Mouse (Mus musculus): ENCODE measurements at regions not wholly inside any gene's neighbourhood (a gene's known extent, or its start where the extent isn't known, plus 50 kb on each side); places are given as distances from the start of the nearest gene placed in this dataset.

DNA sequence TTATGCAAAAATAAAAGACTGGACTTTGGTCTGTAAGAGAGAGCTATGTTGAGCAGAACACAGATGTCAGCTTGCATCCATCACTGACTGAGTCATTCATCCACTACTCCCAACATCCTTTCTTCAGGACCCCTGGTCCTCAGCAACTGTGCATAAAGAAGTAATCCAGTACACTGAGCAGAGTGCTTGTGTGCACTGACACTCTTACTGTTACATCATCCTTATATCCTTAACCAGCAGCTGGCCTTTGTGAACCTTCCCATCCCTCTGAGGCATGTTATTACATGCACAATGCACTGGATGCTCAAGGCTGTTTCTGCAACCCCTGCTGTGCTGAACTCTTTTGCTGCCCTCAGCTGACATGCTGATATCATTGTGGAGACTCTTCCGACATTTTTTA is 144.2 kb upstream of the Fam92a start:
- TF ChIP-seq CTCF (IDR thresholded peaks at IDR 0.05; ENCODE audit: low read depth) = no peak
- Histone ChIP-seq H3K36me3 (ENCODE audit: insufficient read depth, low read length) (no peaks in the 10 kb centered on the region), H3K4me2 (ENCODE audit: low read length) (no peak overlapping the region), H3K4me3 (replicated peaks; ENCODE audit: low read depth, low read length) (no peak overlapping the region), H3K27ac (no peak overlapping the region), H3K9me3 (replicated peaks; ENCODE audit: low read length) (no peaks in the 10 kb centered on the region), H3K9ac (ENCODE audit: low read depth, low read length) (no peak overlapping the region), H3K27me3 (ENCODE audit: insufficient read depth, low read length) (no peaks in the 10 kb centered on the region), H3K4me1 (replicated peaks; ENCODE audit: insufficient read depth, low read length) (no peaks in the 10 kb centered on the region)
- ATAC-seq (replicated peaks; ENCODE audit: low FRiP score, low read depth) = no peak
- 95% methylated on average over 1 of the region's 1 CpGs for WGBS
- DNase-seq (ENCODE audit: low spot score) = no peak

DNA sequence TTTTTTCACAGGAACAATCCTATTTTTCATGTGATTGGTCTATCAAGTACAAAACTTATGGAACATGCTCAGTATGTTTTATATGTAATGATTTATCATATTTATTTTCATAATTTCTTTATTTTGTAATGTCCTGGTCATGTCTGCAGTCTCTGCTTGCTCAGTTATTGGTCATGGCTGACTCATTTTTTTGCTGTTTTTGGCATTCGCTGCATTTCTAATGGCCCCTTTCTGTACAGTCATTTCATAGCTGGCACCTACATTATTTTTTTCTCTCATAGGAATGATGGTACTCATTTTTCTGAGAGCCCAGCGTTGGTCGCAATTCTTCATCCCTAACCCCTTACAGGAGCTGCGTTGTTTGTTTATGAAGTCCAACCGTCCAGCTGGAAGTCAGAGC is 136.5 kb upstream of the Fam92a start:
- Histone ChIP-seq H3K4me2 (ENCODE audit: low read length) (no peak overlapping the region), H3K9me3 (replicated peaks; ENCODE audit: low read length) (no peaks in the 10 kb centered on the region), H3K9ac (ENCODE audit: low read depth, low read length) (no peak overlapping the region), H3K4me1 (replicated peaks; ENCODE audit: insufficient read depth, low read length) (no peaks in the 10 kb centered on the region), H3K27me3 (ENCODE audit: insufficient read depth, low read length) (no peaks in the 10 kb centered on the region), H3K27ac (no peak overlapping the region), H3K4me3 (replicated peaks; ENCODE audit: low read depth, low read length) (no peak overlapping the region), H3K36me3 (ENCODE audit: insufficient read depth, low read length) (no peaks in the 10 kb centered on the region)
- no peak for ATAC-seq (replicated peaks; ENCODE audit: low FRiP score, low read depth)
- no peak for TF ChIP-seq CTCF (IDR thresholded peaks at IDR 0.05; ENCODE audit: low read depth)
- no peak for DNase-seq (ENCODE audit: low spot score)
- WGBS = 77% methylated on average over 5 of the region's 5 CpGs

DNA sequence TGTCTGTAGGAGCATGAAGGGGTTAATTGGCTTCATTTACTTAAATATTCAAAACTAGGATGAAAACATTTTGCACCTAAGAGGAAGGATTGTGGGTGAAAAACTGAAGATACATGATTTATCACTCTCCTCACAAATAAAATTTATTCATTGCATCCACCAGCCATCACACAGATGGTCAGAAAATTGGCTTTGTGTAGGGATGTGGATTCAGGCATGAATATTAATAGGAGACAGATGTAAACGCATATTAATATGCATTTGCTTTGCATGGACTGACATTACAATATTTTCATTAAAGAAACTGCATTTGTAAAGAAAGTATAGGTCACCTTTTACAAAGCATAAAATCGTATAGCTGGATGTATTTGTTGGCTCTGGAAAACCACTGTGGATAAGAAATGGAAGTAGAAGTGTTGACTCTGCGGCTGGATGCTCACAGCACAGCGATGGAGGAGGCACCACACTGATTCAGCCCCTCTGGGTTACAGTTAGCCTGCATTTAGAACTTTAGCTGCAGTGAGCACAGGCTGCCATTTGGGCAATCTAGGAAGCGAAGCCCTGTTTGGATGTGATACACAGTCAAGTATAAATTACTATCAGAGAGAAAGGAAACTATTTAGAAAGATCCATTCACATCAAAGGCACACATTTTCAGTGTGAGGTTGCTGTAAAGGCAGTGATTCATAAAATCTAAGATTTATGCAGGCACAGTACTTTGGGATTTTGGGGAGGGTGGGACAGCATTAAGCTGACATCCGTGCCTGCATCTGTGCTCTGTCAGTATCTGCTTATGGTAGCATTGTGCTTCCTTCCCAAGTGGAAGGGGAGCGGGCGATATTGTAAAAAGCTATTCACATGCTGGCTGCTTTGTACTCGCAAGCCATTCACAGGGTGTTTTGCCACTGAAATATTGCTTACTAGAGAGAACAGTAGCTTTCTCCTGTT is 135.1 kb upstream of the Fam92a start:
- DNase-seq (ENCODE audit: low spot score) = no peak
- Histone ChIP-seq H3K27ac (no peak overlapping the region), H3K9me3 (replicated peaks; ENCODE audit: low read length) (no peaks in the 10 kb centered on the region), H3K36me3 (ENCODE audit: insufficient read depth, low read length) (no peaks in the 10 kb centered on the region), H3K4me3 (replicated peaks; ENCODE audit: low read depth, low read length) (no peak overlapping the region), H3K4me2 (ENCODE audit: low read length) (no peak overlapping the region), H3K4me1 (replicated peaks; ENCODE audit: insufficient read depth, low read length) (no peaks in the 10 kb centered on the region), H3K27me3 (ENCODE audit: insufficient read depth, low read length) (no peaks in the 10 kb centered on the region), H3K9ac (ENCODE audit: low read depth, low read length) (no peak overlapping the region)
- TF ChIP-seq CTCF (IDR thresholded peaks at IDR 0.05; ENCODE audit: low read depth) = no peak
- ATAC-seq (replicated peaks; ENCODE audit: low FRiP score, low read depth) = no peak
- WGBS = 70% methylated on average over 9 of the region's 9 CpGs

DNA sequence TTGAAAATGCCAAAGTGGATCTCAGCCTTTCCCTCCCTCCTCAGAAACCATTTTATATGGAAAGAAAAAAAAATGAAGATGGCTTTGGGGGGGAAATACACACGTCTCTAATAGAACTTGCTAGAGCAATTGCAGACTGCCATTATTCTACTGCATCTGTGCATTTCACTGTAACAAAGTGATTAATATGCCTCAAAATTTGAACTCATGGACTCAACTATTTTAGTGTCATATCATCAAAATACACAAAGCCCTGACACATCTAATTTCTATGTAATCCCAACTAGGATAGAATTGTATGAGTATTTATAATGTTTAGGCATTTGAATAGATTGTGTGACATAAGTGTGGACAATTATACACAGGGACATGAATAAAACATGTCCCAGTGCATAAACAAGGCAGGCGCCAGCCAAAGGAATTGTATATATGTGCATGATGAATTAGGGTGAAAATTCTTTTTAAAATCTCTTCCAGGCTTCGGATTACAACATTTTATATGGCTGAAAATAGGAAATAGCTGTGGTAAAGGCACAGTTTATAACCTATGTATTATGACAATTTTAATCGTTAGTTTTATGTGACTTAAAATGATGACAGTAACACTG is 115.4 kb upstream of the Fam92a start:
- H3K9me3 ChIP-seq (replicated peaks; ENCODE audit: low read length) = no peaks in the 10 kb centered on the region
- WGBS = 75% methylated on average over 4 of the region's 4 CpGs
- DNase-seq (ENCODE audit: low spot score) (no peak), ATAC-seq (replicated peaks; ENCODE audit: low FRiP score, low read depth) (no peak)
- H3K27ac ChIP-seq = no peak overlapping the region
- no peak overlapping the region for H3K9ac ChIP-seq (ENCODE audit: low read depth, low read length)
- H3K4me3 ChIP-seq (replicated peaks; ENCODE audit: low read depth, low read length) = no peak overlapping the region
- H3K4me1 ChIP-seq (replicated peaks; ENCODE audit: insufficient read depth, low read length) = no peaks in the 10 kb centered on the region
- H3K27me3 ChIP-seq (ENCODE audit: insufficient read depth, low read length) = no peaks in the 10 kb centered on the region
- no peak overlapping the region for H3K4me2 ChIP-seq (ENCODE audit: low read length)
- no peaks in the 10 kb centered on the region for H3K36me3 ChIP-seq (ENCODE audit: insufficient read depth, low read length)
- no peak for TF ChIP-seq CTCF (IDR thresholded peaks at IDR 0.05; ENCODE audit: low read depth)

DNA sequence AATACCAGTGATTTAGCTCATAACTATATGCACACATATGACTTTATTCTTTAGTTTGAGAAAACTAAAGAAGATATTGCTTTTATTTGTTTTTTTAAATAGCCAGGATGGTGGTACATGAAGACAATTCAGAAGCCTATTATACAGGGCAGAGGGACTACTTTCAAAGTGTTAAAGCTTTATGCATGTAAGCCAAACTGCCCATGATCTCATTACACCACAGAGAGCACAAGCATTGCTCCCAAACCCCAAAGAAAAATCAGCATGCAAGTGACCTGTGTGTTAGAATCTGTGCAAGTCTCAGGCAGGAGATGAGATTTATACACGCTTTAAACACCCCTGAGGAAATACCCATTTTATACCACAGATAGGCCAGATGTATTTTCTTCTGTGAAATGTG is 114.6 kb upstream of the Fam92a start:
- WGBS = 79% methylated on average over 1 of the region's 1 CpGs
- Histone ChIP-seq H3K9ac (ENCODE audit: low read depth, low read length) (no peak overlapping the region), H3K4me2 (ENCODE audit: low read length) (no peak overlapping the region), H3K4me3 (replicated peaks; ENCODE audit: low read depth, low read length) (no peak overlapping the region), H3K4me1 (replicated peaks; ENCODE audit: insufficient read depth, low read length) (no peaks in the 10 kb centered on the region), H3K36me3 (ENCODE audit: insufficient read depth, low read length) (no peaks in the 10 kb centered on the region), H3K27ac (no peak overlapping the region), H3K9me3 (replicated peaks; ENCODE audit: low read length) (no peaks in the 10 kb centered on the region), H3K27me3 (ENCODE audit: insufficient read depth, low read length) (no peaks in the 10 kb centered on the region)
- ATAC-seq (replicated peaks; ENCODE audit: low FRiP score, low read depth) = no peak
- DNase-seq (ENCODE audit: low spot score) = no peak
- no peak for TF ChIP-seq CTCF (IDR thresholded peaks at IDR 0.05; ENCODE audit: low read depth)

DNA sequence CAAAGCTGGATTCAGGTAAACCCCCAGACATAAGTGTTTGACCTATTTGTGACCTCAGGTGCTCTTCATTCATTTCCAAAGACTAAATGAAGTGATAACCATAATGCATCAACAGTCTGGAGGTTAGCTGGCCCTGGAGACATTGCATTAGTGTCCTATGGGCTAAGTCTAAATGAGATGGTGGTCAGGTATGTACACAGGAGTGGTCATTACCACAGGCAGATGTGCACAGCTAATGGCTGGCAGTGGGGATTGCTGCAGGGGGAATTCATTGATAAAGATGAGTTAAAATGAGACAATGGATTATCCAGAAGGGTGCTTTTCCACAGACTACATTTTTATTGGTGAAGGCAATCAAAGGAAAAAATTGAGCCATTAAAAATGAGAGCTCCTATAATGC is 114.2 kb upstream of the Fam92a start:
- no peaks in the 10 kb centered on the region for H3K27me3 ChIP-seq (ENCODE audit: insufficient read depth, low read length)
- no peak overlapping the region for H3K27ac ChIP-seq
- no peaks in the 10 kb centered on the region for H3K4me1 ChIP-seq (replicated peaks; ENCODE audit: insufficient read depth, low read length)
- TF ChIP-seq CTCF (IDR thresholded peaks at IDR 0.05; ENCODE audit: low read depth) = no peak
- ATAC-seq (replicated peaks; ENCODE audit: low FRiP score, low read depth) (no peak), DNase-seq (ENCODE audit: low spot score) (no peak)
- H3K9me3 ChIP-seq (replicated peaks; ENCODE audit: low read length) = no peaks in the 10 kb centered on the region
- no peak overlapping the region for H3K4me2 ChIP-seq (ENCODE audit: low read length)
- H3K4me3 ChIP-seq (replicated peaks; ENCODE audit: low read depth, low read length) = no peak overlapping the region
- no peaks in the 10 kb centered on the region for H3K36me3 ChIP-seq (ENCODE audit: insufficient read depth, low read length)
- H3K9ac ChIP-seq (ENCODE audit: low read depth, low read length) = no peak overlapping the region

Measured in kidney, postnatal 0 days (tissue).